8 mouse cellular contexts compared by ENCODE assay signal in genomic region chr7:25322058-25322484, GRCm38 (mm10). TPM values are rescaled to one million over a fixed set of nuclear protein-coding genes. Genes with fewer than 3 reads are reported as not detected.
DNase-seq lines count a peak whose midpoint lies in the region.

No protein-coding gene starts in this region.

- DNase-seq in adrenal gland, postnatal 10 days, result peak; percentile 62
- DNase-seq in adrenal gland, adult 18-20 months (ENCODE audit: low spot score in 2 of 2), result no peak
- peak; percentile 41 for DNase-seq in adrenal gland, postnatal 25 days
- peak; percentile 57 for DNase-seq in heart, postnatal 4 days
- DNase-seq in lung, postnatal 36 days, result peak; percentile 18
- DNase-seq in testis, postnatal 14 days (ENCODE audit: low spot score), result peak; percentile 48
- no peak for DNase-seq in cerebellum, postnatal 14 days
- no peak for DNase-seq in left cerebral cortex, adult 18-20 months (ENCODE audit: low spot score in 2 of 2)

RNA-seq across cellular contexts. Expression of gene Megf8, which starts 5.1 kb away (rescaled TPM):
- 10 to 100 TPM; 31.1 to 41.0 TPM for total RNA-seq in adrenal gland, postnatal 10 days (2021)
- total RNA-seq in adrenal gland, adult 18-20 months (2021), result 10 to 100 TPM; 37.8 to 47.0 TPM
- total RNA-seq in adrenal gland, postnatal 25 days (2021), result 56.9 and 77.1 TPM in 2 replicates
- total RNA-seq in heart, postnatal 4 days (2021), result 10 to 100 TPM; 26.2 to 29.3 TPM
- 100 to 1,000 TPM; 100 to 102 TPM for total RNA-seq in left cerebral cortex, adult 18-20 months (2021)

RNA-seq across cellular contexts. Expression of gene Tmem145, which starts 16.2 kb away (rescaled TPM):
- 1 to 10 TPM; 1.1 to 2.2 TPM for total RNA-seq in adrenal gland, postnatal 10 days (2021)
- 1 to 10 TPM; 2.5 to 2.9 TPM for total RNA-seq in adrenal gland, adult 18-20 months (2021)
- total RNA-seq in adrenal gland, postnatal 25 days (2021), result 1.6 and 3.7 TPM in 2 replicates
- not detected for total RNA-seq in heart, postnatal 4 days (2021)
- total RNA-seq in left cerebral cortex, adult 18-20 months (2021), result 10 to 100 TPM; 45.4 to 46.6 TPM

RNA-seq across cellular contexts. Expression of gene Prr19, which starts 20.9 kb away (rescaled TPM):
- total RNA-seq in adrenal gland, postnatal 10 days (2021), result not detected
- total RNA-seq in adrenal gland, adult 18-20 months (2021), result not detected
- not detected in 2 replicates for total RNA-seq in adrenal gland, postnatal 25 days (2021)
- not detected for total RNA-seq in heart, postnatal 4 days (2021)
- total RNA-seq in left cerebral cortex, adult 18-20 months (2021), result not detected

RNA-seq across cellular contexts. Expression of gene Pafah1b3, which starts 24.3 kb away (rescaled TPM):
- 10 to 100 TPM; 38.1 to 39.7 TPM for total RNA-seq in adrenal gland, postnatal 10 days (2021)
- 10 to 100 TPM; 23.3 to 30.4 TPM for total RNA-seq in adrenal gland, adult 18-20 months (2021)
- 31.9 and 35.8 TPM in 2 replicates for total RNA-seq in adrenal gland, postnatal 25 days (2021)
- 10 to 100 TPM; 37.5 to 38.4 TPM for total RNA-seq in heart, postnatal 4 days (2021)
- total RNA-seq in left cerebral cortex, adult 18-20 months (2021), result 10 to 100 TPM; 35.7 to 36.9 TPM

RNA-seq across cellular contexts. Expression of gene Cnfn, which starts 47.5 kb away (rescaled TPM):
- total RNA-seq in adrenal gland, postnatal 10 days (2021), result not detected
- not detected for total RNA-seq in adrenal gland, adult 18-20 months (2021)
- total RNA-seq in adrenal gland, postnatal 25 days (2021), result not detected in 2 replicates
- total RNA-seq in heart, postnatal 4 days (2021), result not detected
- total RNA-seq in left cerebral cortex, adult 18-20 months (2021), result not detected

Comparison
In these comparisons a context has a peak if more than half of its experiments do, and no peak if none do; other contexts are left out.
1. DNase-seq: peak in adrenal gland, postnatal 10 days (single experiment), adrenal gland, postnatal 25 days (single experiment), heart, postnatal 4 days (single experiment), lung, postnatal 36 days (single experiment) and testis, postnatal 14 days (single experiment); none in adrenal gland, adult 18-20 months (0 of 2), cerebellum, postnatal 14 days (0 of 2) and left cerebral cortex, adult 18-20 months (0 of 2).